Comparison of ENCODE assay signal across 12 mouse cellular contexts in the genomic region with DNA sequence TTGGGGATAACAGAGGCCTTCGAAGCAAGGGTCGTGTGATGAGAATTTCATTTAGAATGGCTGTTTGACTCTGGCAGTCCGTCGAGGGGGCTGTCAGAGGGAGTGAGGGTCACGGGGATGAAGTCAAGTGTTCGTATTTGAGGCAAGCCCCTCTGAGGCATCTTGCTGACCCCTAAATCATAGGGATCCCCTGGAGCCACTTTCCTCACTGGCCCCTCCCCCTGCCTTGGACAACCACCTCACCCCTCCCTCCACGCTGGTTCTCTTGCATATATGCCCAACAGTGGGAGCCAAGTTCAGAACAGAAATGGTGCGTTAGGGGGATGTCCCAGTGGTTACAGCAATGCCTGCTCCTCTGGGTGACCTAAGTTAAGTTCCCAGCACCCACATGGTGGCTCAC.
"Had no signal": no experiment of that assay in that cellular context is flagged by ENCODE, and none has a peak within 500 bp of the region (broad histone marks: within the 10 kb centered on the region; RNA-seq: fewer than 3 reads in every experiment).

No protein-coding gene starts in this region.

- DNase-seq: retina, postnatal 1 day; right cerebral cortex, adult 18-20 months; right cerebral cortex, postnatal 14 days; right cerebral cortex, postnatal 25 days; right cerebral cortex, postnatal 4 days; spleen, adult 18-20 months; thymus, adult 18-20 months; thymus, adult 2 months; thymus, postnatal 14 days; thymus, postnatal 25 days; thymus, postnatal 36 days; thymus, postnatal 4 days had no signal
